Mouse (Mus musculus) embryo, embryonic 9.5 days (tissue): ENCODE measurements at regions not wholly inside any gene's neighbourhood (a gene's known extent, or its start where the extent isn't known, plus 50 kb on each side); places are given as distances from the start of the nearest gene placed in this dataset.

Experiments
- DNase-seq: peaks from one replicate; pipeline ENCODE4 v3.0.0-alpha.2; 2017; ENCODE audit errors: extremely low spot score

DNA sequence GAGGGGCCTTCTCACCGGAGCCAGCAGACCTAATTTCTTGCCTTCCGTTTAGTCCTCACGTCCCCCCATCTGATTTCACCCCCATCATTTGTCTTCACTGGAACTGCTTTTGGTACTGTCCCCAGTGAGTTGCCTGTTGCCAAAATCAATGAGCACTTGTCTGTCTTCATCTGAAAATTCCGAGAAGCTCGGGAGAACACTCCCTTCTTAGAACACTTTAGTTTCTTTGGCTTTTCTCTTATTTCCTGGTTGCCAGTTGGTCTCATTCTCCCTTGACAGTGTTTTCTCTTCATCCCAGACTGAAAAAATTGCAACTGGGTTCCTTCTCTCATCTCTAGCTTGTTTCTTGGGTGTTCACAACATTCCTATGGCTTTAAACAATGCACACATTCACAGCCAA, 305.2 kb upstream of the Gm9747 start:
- DNase-seq, result no peak

DNA sequence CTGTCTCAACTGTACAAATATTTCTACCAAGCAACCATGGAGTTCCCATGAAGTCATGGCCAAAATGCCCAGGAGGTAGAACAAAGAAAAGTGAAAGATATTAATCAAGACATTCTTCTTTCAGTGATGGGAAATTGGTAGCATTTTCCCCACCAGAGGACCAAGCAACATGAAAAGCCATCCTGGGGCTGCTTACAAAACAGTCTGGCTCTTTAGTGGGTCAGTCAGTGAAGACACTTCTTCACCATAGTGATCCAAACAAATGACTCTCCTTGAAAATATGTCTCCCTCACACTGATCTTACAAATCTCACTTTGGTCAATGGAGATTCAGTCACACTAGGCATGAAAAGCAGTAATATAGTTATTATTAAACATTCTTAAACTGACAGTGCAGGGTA, 299.8 kb upstream of the Gm9747 start:
- DNase-seq, result no peak

DNA sequence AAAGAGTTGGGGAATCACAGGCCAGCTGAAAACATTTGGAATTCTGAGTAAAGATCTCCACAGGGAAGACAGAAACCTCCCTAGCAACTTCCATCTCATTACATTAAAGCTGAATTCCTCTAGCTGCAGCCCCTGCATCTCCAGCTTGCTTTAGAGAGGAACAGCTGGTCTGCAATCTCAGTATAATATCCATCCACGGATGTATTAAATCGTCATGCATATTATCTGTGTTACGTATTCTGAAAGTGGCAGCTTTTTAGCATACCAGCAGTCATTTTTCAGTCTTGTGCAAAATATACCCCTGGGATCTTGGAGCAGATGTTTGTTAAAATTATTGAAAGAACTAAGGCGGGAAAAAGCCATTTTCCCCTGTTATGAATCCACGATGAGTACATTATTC, 287.7 kb upstream of the Gm9747 start:
- no peak for DNase-seq

DNA sequence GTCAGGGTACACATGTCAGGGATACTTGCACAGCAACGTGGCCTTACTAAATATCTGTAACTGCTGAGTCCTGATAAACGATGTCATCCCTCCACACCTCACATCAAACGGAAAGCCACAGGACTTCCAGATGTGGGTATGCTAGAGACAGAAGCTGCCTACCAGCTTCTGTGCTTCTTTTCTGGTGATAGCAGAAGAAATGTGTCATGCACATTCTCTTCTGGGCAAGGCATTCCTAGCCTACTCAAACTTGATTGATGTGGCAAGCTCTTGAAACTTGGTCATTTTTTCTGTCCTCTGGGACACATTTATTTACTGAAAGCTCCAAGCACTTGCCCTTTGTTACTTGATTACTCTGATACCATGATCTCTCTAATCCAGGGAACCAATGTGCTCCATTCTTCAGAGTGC, 282.8 kb upstream of the Gm9747 start:
- DNase-seq, result no peak

DNA sequence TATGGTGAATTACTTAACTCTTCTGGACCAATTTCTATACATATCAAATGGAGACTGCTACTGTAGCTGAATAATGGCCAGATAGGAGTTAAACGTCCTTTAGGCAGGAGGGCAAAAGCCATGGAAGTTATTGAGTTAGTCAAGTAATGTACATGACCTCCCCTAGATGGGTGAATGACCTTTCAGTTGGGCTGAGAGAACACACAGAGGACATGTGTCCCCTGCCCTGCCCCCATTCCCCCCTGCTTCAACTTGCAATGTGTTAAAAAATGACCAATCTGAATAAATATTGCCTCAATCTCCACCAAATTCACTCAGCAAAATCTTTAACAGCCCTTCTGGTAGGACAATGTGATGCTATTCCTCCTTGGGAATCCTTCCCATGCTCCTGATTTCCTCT, 282.1 kb upstream of the Gm9747 start:
- DNase-seq, result no peak

DNA sequence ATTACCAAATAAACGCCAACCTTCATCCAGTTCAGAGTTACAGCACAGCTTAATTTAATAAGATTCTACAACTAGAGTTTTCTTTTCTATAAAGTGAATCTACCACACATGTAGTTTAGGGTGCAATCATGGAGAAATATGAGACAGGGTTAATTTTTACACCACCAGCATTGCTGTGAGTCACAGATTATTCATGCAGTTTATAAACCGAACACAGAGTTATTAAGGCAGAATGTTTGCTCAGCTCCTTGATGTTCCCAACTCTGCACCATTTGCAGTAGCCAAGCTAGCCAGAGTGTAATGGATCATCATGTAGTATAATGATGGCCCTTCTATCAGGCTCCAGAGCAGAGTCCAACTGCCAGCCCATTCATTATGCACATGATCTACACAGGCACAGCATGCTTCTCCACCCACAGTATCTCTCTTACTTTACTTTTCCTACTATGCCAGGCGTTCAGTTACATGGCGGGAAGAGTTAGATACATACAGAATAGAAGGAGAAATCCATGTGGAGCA, 281.4 kb upstream of the Gm9747 start:
- DNase-seq, result no peak

DNA sequence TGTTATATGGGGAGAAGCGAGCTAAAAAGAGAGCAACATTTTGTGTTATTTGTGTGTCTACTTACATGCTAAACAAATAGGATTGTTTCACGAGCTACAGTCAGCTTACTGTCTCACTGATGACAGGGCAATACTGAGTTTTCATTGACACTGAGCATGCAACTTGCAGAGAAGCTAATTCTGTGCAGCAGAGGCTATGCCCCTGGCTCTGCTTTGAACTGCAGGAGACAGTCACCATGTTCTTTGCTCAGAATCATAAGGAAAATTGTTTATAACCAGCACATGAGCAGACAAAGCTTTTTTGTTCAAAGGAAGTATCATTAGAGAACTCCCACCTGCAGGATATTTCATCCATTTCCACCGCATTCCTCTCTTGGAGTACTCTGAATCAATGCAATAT, 280.8 kb upstream of the Gm9747 start:
- no peak for DNase-seq

DNA sequence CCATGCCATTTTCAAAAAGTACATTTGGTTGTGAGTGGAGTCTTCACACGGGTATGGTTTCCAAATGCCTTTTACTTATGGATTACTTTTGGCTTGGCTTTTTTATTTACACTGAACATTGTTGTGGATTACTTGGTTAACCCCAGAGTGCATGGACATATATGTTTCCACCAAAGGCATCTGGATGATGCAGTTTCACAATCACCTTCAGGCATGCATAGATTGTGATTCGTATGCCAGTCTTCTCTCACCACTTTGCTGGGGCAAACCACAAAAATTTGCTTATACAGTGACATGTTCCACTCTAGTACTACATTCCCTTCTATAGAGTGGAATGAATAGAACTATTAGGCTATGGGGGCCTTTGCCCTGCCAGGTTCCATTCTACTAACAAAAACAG, 278.4 kb upstream of the Gm9747 start:
- no peak for DNase-seq

DNA sequence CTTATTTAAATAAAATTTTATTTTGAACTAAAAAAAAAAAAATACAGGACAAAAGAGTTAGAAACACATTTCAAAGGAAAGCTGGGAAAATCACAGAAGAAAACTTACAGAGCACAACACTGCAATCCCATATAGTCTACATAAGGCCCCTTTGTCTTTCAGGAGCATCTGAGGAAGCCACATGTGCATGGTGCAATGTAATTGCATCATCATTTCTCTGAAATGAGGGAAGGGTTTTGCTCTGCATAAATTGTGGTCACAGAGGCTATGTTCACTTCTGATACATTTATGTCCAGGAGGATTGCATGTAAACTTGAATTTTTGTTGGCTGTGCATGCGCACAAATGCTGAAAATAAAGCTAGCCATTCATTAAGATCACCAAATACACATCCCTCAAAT, 265.9 kb upstream of the Gm9747 start:
- DNase-seq, result no peak

DNA sequence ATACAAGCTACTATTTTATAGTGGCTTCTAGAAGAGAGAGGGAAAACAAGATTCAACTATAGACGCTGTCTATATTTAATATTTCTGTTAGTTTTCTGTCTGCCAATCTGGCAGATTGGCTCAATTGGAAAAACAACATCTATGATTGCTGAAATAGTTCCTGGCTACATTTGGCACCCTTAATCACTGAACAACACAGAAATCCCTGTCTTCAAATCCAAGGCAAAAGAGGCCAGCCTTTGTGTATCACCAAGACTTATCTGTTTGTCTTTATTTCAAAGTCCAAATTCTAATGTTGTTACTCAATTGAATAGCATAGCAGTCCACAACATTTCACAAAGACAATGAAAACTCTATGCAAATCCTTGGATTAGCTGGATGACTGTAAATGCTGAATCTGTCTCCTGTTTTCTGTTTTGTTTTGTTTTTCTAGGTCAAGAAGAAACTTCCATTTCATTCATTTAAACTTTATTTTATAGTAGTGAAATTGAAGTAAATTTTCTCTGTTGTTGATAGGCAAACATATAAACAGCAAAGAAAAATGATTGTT, 265.1 kb upstream of the Gm9747 start:
- DNase-seq, result no peak

DNA sequence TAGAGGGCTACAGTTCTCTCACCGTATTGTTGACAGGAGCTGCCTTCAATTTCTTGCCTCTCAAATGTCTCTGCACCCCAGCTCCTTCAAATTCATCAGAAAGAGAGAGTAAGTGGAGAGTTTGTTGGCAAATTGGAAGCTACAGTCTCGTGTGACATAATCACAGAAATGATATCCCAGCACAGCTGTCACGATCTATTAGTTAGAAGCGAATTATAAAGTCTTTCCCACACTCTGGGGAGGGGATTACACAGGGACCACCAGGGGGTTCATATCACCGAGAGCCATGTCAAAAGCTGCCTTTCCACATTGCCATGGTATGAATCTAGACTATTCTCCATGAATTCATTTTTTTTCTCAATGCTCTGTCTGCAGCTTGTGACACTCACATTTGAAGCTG, 260.3 kb upstream of the Gm9747 start:
- no peak for DNase-seq

DNA sequence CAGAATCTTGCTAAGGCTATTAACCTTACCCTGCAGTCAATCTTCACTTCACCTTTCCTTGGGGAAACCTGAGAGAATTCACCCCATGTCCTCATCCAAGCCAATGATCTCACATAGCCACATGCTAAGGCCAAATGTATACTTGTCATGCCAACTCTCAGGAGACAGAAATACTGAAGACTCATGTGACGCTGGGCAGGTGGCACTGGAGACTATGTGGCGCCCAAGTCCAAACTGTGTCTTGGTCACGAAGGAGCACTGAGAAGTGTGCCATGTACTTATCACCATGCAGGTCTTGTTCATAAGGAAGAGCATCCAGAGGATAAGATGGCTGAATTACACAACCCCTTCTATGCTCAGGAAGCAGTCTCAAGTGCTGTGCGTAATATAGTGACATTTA, 259.4 kb upstream of the Gm9747 start:
- no peak for DNase-seq

DNA sequence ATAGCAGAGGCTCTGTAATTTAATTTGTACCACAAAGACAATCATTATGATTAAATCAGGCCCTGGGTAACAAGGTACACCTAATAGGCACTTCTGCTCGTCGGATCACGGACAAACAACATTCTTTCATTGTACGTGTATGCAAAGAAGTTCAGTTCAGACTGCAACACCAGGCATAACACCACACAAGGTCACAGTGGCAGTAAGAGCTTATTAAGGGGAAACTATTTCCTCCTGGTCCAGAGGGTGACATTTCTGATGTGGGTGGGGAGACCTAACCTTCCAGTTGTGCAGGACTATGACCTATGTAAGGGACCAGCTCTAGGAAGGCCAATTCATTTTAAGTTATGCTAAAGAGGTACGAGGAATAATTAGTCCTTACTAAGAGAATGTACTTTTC, 225.0 kb upstream of the Gm9747 start:
- DNase-seq, result no peak

DNA sequence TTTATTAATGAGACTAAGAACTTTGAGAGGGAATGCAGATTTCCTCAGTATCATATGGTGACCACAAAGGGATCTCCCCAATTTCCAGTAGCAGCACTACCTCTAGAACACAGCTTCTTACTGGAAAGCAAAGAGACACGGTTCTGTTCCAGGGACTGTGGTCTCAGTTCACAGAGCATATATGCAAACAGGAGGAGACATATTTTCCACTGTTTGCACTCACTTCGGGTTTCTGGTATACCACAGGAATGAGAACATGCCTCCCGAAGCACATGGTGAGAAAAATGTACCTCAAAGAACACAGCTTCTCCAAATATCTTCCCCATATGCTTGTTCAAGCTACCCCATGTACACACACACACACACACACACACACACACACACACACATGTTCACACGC, 224.1 kb upstream of the Gm9747 start:
- DNase-seq, result no peak

DNA sequence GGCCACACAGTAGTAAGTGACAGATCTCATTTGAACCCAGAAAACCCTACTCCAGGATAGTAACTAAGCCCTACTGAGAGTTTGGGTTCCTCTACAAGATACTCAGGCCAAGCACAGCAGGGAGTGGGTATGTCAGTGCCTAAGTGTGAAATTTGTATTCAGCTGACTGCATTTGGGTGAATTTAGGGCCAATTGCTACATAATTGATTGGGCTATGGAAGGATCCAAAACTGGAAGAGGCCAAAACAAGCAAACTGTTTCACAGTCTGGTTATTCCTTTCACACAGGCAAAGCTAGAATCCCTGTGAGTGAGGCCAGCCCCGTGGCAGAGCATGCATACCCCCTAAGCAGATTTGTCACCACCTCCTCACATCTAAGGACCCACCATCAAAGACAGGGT, 221.9 kb upstream of the Gm9747 start:
- DNase-seq, result no peak

DNA sequence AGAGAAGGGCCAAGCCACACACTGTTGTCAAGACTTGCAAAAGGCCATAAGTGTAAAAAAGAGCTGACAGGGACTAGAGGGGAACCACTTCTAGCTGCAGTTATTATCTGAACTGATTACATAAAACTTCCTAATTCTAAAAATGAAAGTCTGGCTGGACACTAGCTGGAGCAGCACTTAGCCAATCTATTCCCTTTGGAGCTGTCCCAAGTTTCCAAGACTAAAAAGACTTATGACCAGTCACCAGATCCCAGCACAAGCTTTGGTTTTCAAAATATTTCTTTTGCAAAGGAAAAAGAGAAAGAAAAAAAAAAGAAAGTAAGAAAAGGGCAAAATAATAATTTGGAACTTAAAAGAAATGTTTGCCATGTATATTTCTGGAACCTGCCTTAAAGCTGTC, 217.6 kb upstream of the Gm9747 start:
- no peak for DNase-seq

DNA sequence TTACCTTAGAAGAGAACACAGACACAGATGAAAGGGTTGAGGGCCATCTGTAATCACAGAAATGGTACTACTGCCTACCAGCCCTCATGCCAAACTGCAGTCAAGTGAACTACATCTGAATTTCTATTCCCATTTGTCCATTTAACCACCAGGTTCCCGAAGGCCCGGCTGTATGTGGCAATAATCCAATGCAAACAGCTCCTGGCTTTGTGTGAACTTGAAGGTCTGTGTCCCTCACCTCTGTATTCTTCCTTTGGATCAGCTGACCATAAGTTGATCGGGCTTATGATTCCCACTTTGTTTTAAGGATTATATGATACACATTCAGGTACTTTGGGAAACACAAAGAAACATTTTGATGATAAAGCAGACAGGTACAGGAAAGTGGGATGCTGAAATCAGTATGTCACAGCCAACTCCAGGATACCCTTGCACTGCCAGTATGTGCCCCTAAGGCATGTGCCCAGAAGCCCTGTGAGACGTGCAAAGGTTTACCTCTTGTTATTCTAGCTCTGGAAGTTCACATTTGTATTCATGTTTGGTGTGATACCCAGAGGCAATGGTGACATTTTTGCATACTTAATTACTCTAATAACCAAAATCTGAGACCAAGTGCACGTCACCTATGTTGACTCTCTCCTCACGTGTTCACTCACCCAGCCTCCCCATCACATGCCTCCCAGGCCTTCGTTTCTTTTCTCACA, 214.1 kb upstream of the Gm9747 start:
- DNase-seq, result no peak

DNA sequence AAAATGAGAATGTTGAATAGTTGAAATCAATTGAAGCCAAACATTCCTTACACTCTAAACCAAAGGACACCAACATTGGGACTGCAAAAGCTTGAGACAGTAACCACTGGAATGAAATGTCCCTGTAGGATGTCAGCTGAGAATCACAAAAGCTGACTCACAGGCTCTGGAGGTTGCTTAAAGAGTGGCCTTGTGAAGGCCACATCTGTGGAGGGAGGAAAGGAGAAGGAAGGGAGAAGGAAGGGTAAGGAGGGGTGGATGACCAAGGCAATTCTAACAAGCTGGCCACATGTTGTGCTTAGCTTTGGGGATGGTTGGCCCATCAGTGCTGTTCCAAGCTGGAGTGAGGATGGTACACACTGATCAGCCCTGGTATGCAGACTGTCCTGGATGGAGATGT, 205.2 kb upstream of the Gm9747 start:
- DNase-seq, result no peak

DNA sequence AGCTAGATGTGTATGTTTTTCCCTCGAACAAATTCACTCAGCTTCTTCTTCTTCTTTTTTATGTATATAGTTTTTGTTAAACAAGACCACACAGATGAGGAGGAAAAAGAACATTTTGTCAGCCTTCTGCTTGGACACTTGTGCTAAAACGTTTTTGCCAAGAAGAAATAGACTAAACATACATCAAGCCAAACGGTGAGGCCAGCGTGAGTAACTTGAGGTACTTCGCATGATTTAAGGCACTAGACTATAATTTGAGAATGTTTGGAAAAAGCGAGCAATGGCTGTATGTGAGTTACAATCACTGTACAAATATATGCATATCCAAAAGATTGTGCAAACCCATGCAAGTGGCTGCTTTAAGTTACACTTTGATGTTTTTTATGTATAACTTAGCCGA, 201.8 kb upstream of the Gm9747 start:
- DNase-seq, result no peak

DNA sequence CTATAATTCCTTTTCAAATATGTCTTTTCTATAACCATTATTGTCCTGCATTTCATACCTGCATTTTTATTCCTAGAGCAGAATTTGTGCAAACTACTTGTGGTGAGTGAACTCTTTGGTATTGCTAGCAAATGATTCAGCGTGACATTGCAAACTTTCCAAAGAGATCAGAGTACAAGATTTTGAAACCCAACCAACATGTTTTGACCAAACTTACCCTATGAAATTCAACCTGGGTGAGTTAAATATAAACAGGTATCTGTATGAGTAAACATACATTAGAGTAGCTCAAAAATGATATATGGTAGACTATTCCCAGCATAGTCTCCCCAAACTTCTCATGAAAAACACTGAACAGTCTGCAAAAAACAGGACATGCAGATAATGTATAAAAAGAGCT, 200.5 kb upstream of the Gm9747 start:
- DNase-seq, result no peak

DNA sequence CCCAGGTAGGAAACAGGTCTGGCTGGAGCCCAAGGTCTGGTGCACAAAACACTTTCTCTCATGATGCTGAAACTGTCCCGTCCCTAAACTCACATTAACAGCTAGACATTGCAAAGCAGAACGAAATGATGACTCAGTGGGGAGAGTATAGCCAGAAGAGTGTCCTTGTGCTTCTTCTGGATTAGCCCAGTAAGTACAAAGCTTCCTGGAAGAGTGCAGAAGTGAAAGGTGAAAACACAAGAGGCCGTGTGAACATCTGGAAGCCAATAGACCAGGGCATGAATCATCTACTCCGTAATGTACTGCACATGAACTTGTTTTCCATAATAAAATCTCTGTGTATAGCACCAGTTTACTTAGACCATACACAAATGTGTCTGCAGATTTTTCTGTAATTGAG, 194.7 kb upstream of the Gm9747 start:
- DNase-seq, result no peak

DNA sequence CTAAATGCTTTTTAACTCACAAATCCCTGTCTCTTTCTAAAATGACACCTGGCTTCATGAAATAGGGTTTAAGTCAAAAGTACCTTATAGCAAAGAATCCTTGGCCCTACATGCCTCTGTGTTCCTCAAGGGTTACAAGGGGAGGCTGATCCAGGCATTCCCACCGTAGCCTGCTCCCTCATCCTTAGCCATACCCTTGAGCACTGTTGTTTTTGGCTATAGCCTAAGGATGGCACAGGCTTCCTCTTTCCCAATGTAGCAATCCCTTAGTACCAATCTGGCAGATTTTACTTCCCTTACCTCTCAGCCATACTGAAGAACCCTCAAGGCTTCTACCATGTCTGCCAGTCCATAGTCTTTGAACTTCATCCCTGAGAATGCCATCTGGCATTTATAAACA, 194.2 kb upstream of the Gm9747 start:
- DNase-seq, result no peak

DNA sequence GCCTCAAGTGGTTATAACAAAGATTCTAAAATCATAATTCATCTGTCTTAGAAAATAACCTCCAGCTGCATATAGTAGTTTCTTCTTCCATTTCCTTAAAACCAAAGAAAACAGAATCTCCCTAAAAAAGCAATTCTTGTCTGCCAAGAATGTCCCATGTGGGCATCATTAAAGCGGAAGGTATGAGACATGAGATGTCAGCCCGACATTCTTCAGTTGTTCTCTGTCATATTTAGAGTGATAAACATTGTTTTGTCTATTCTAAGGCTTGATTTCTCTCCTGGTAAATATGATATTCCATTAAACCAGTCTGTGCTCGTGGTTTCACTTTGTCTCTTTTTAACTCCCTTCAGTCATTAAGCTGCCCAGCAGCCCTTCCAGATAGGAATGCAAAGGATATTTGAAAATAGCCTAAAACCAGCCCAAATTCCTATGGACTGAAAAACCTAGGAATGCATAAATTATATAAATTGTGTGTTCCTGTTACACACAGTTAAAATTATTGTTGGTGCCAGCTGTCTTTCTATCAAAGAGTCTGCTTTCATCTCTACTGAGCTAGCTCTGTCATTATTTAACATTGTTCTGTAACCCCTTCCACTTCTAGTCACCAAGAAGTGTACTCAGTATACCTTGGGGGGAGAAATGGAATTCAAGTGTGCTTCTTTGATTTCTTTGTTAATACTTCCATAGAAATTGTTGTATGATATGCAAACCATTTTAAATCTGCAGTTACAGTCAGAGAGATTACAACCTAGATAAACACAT, 191.4 kb upstream of the Gm9747 start:
- no peak for DNase-seq
